Mouse (Mus musculus): ENCODE data around the gene Guca1b.

Guca1b gene

GRCm38 (mm10) chr17:47385145-47385544, at the start of gene Guca1b:
TSS of gene Guca1b (plus strand) at chr17:47385393.
- DNase-seq (ENCODE audit: low spot score) = no peak

GRCm38 (mm10) chr17:47343121-47343520, 42.1 kb upstream of the Guca1b start:
- no peak for DNase-seq (ENCODE audit: low spot score)

GRCm38 (mm10) chr17:47349721-47350319, 35.4 kb upstream of the Guca1b start:
- DNase-seq (ENCODE audit: low spot score) = no peak

GRCm38 (mm10) chr17:47359964-47360363, 25.2 kb upstream of the Guca1b start:
- DNase-seq (ENCODE audit: low spot score) = peak; percentile 62

- no peak for DNase-seq (ENCODE audit: low spot score)
These were observed 23.9 kb upstream of the Guca1b start for GRCm38 (mm10) chr17:47361343-47361742.

GRCm38 (mm10) chr17:47368401-47369086, 16.6 kb upstream of the Guca1b start, which contains the start of gene Mrps10:
TSS of gene Mrps10 (plus strand) at chr17:47368887.
- peak; percentile 82 for DNase-seq (ENCODE audit: low spot score)

GRCm38 (mm10) chr17:47369087-47369443, 16.1 kb upstream of the Guca1b start:
- DNase-seq (ENCODE audit: low spot score) = peak; percentile 8

- DNase-seq (ENCODE audit: low spot score) = peak; percentile 60
These were observed 13.7 kb upstream of the Guca1b start for GRCm38 (mm10) chr17:47371451-47371850.

GRCm38 (mm10) chr17:47373991-47374390, 11.2 kb upstream of the Guca1b start:
- DNase-seq (ENCODE audit: low spot score) = no peak

- no peak for DNase-seq (ENCODE audit: low spot score)
These were observed 8.4 kb upstream of the Guca1b start for GRCm38 (mm10) chr17:47376779-47377280.

GRCm38 (mm10) chr17:47378133-47378532, 7.1 kb upstream of the Guca1b start:
- DNase-seq (ENCODE audit: low spot score) = no peak

- no peak for DNase-seq (ENCODE audit: low spot score)
These were observed 3.3 kb upstream of the Guca1b start for GRCm38 (mm10) chr17:47381917-47382316.

- DNase-seq (ENCODE audit: low spot score) = no peak
These were observed 1.9 kb upstream of the Guca1b start for GRCm38 (mm10) chr17:47383266-47383665.

GRCm38 (mm10) chr17:47384064-47384463, 1.1 kb upstream of the Guca1b start:
- no peak for DNase-seq (ENCODE audit: low spot score)

- DNase-seq (ENCODE audit: low spot score) = peak; percentile 60
These were observed 1.5 kb downstream of the Guca1b start for GRCm38 (mm10) chr17:47386649-47387048.

GRCm38 (mm10) chr17:47394223-47394869, 9.2 kb downstream of the Guca1b start:
- DNase-seq (ENCODE audit: low spot score) = peak; percentile 30

- peak; percentile 56 for DNase-seq (ENCODE audit: low spot score)
These were observed 10.3 kb downstream of the Guca1b start for GRCm38 (mm10) chr17:47395376-47395913.

- no peak for DNase-seq (ENCODE audit: low spot score)
These were observed 13.9 kb downstream of the Guca1b start for GRCm38 (mm10) chr17:47399091-47399490.

- DNase-seq (ENCODE audit: low spot score) = no peak
These were observed 15.3 kb downstream of the Guca1b start, which contains the start of gene Guca1a for GRCm38 (mm10) chr17:47400451-47400850. TSS of gene Guca1a (minus strand) at chr17:47400584.

- DNase-seq (ENCODE audit: low spot score) = no peak
These were observed 22.7 kb downstream of the Guca1b start for GRCm38 (mm10) chr17:47407717-47408557.

- DNase-seq (ENCODE audit: low spot score) = peak; percentile 73
These were observed 23.3 kb downstream of the Guca1b start for GRCm38 (mm10) chr17:47408558-47408898.
